Mouse (Mus musculus) cerebral cortex, adult 2 months (tissue): ENCODE data around the gene Slc6a6.

Source experiments
- WGBS: fragments of 180-500 bp; shearing (Covaris S2); methylation state at CpG from one replicate; pipeline ENCODE4 v1.1.7; 2018; 5-methylcytosine and 5-hydroxymethylcytosine counted together

The Slc6a6 gene

DNA sequence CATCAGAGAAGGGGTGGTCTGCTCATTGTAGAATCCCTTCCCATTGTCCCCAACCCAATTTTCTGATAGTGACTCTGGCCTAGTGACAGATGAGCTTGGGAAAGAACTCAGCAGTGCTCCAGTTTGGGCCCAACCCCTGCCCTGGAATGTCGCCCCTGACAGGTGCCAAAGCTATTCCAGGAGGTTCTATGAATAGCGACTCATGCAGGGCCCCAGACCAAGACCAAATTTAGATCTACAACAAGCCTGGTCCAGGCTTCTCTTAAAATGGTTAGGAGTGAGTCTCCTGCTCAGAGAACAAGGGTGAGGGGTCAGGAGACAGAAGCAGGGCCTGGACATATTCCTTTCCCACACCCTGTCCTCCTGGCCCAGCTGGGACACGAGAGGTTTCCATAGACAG, 101.2 kb downstream of the Slc6a6 start:
- WGBS = 70% methylated on average over 3 of the region's 3 CpGs

DNA sequence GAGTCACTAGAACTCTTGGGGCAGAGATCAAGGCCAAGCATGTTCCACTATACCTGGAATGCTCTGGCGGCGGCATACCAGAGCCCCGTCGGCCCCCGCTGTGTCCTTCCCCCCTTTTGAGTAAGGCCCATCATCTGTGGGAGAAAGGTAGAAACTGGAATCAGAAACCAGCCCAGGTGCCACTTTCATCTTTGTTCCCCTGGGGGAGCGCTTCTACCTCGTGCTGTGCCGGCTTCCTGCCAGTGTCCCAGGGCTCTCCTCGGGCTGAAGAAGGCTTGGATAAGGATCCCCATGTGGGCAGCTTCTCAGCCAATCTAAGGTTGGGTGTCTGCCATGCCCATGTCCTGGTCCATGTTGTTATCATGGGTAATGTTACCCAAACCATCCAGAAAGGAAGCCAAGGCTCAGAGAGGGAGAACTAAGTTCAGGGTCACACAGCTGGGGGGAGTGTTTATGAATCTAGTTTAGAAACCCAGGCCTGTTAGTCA, 104.5 kb downstream of the Slc6a6 start:
- 92% methylated on average over 9 of the region's 9 CpGs for WGBS

DNA sequence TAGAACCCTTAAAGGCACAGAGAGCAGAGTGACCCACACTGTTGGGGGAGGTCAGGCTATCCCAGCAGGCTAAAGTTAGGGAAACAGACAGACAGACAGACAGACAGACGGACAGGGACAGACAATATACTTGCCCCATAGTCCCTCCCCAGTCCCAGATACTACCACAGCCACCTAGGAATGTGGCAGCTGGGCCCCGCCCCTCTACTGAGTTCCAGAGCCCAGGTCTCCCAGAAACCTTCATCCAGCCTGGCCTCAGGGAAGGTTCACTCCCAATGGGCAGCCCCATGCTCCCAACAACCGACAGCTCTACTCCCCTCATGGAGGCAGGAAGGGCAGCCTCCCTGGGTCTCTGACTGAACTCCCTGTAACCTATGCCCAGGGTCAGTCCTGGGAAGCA, 111.8 kb downstream of the Slc6a6 start:
- WGBS = 72% methylated on average over 3 of the region's 3 CpGs

DNA sequence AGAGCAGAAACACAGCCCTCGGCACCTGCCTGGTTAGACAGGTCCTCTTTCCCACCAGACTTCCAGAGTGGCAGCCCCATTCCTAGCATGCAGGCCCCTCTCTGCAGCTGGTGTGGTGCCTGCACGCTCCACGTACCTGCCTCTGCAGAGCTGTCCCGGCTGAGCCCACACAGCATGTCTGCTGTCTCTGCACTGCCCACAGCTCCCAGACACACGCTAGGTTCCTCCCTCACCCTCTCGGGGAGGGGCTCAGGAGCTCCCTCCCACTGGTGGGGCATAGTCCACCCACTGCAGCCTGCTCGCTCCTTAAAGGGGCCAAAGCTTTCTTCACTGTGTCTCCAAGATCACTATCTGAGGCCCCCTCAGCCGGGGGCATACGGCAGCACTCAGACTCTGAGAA, 112.2 kb downstream of the Slc6a6 start:
- WGBS = 51% methylated on average over 9 of the region's 9 CpGs

- WGBS = 91% methylated on average over 4 of the region's 4 CpGs
These were observed 112.9 kb downstream of the Slc6a6 start for GRCm38 (mm10) chr6:91796736-91797135.

DNA sequence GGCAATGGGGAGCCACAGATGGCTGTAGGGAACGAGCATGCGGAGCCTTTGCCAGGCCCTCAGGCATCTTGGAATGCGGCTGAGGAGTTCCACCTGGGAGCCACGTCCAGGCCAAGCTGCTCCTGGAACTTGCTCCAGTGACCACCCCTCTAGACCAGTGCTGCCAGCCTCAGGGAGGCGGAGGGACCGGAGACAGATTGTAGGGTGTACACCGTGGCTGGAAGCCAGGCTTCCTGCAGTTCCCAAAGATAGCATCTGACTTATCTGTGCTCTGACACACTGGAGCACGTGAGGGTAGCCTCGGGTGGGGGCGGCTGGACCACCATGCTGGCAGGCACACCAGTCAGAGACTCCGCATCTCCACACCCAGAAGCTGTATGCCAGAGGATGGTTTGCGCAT, 114.6 kb downstream of the Slc6a6 start:
- WGBS = 47% methylated on average over 12 of the region's 12 CpGs

GRCm38 (mm10) chr6:91804177-91804576, 120.3 kb downstream of the Slc6a6 start:
- WGBS = 61% methylated on average over 7 of the region's 7 CpGs

DNA sequence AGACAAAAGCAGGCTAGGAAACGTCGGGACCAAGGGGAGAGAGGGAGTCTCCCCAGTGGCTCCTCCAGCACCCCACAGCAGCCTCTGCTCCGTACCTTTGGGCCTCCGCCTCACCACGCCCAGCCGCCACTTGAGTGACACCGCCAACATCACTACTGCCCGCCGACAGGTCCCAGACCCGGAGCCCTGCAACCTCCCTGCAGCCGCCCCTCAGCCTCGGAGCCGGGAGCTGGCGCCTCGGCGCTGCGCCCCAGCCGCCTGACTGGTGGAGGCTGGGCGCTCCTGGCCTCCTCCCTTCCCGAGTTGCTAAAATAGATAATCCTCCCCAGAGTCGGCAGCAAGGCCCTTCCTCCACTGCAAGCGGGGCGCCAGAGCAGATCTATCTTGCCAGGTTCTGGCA, 123.3 kb downstream of the Slc6a6 start:
- 2% methylated on average over 23 of the region's 23 CpGs for WGBS

DNA sequence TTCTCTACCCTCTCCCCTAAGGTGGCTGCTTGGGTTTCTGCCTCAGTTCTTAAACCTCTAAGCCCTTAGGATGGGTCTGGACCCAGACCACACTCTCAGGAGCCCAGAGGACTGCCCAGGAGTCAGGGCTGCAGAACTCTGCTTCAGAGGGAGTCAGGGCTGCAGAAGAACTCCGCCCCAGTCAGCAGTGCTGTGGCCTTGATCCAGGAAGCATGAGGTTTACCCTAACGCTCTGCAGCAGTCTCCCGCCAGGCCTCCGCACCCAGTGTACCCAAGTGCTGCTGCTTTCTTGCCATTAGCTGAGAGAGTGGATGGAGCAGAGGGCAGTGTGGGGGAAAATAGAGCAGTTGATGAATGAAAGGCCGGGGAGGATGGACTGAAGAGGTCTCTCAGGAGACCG, 124.2 kb downstream of the Slc6a6 start:
- 54% methylated on average over 6 of the region's 6 CpGs for WGBS
